Mouse (Mus musculus): ENCODE results near the gene Mapkapk3.

The Mapkapk3 gene

GRCm38 (mm10) chr9:107288105-107288650, 1.5 kb downstream of the Mapkapk3 start:
- no peak for DNase-seq

- no peak for DNase-seq
Observed at GRCm38 (mm10) chr9:107287294-107287693, 2.4 kb downstream of the Mapkapk3 start.

- peak; percentile 53 to 67 for DNase-seq
Observed at GRCm38 (mm10) chr9:107285009-107285408, 4.7 kb downstream of the Mapkapk3 start.

GRCm38 (mm10) chr9:107282951-107283350, 6.7 kb downstream of the Mapkapk3 start:
- no peak for DNase-seq

- peak in 1 of 2 experiments; percentile 46 for DNase-seq
Observed at GRCm38 (mm10) chr9:107281241-107281987, 8.3 kb downstream of the Mapkapk3 start.

GRCm38 (mm10) chr9:107280322-107281027, 9.2 kb downstream of the Mapkapk3 start:
- peak in 1 of 2 experiments; percentile 45 for DNase-seq

GRCm38 (mm10) chr9:107279378-107280321, 10.0 kb downstream of the Mapkapk3 start:
- peak in 1 of 2 experiments; percentile 55 for DNase-seq

- DNase-seq = peak; percentile 61 to 80
Observed at GRCm38 (mm10) chr9:107278527-107279377, 10.9 kb downstream of the Mapkapk3 start.

- DNase-seq = no peak
Observed at GRCm38 (mm10) chr9:107278126-107278525, 11.6 kb downstream of the Mapkapk3 start.

- DNase-seq = no peak
Observed at GRCm38 (mm10) chr9:107277603-107278002, 12.1 kb downstream of the Mapkapk3 start.

GRCm38 (mm10) chr9:107275710-107276109, 14.0 kb downstream of the Mapkapk3 start:
- DNase-seq = no peak

GRCm38 (mm10) chr9:107274751-107275150, 14.9 kb downstream of the Mapkapk3 start:
- no peak for DNase-seq

GRCm38 (mm10) chr9:107273184-107273583, 16.5 kb downstream of the Mapkapk3 start:
- DNase-seq = no peak

GRCm38 (mm10) chr9:107272284-107272683, 17.4 kb downstream of the Mapkapk3 start:
- no peak for DNase-seq

GRCm38 (mm10) chr9:107271177-107271938, 18.3 kb downstream of the Mapkapk3 start:
- DNase-seq = no peak

GRCm38 (mm10) chr9:107269772-107270171, 19.9 kb downstream of the Mapkapk3 start:
- no peak for DNase-seq

GRCm38 (mm10) chr9:107267721-107268402, 21.8 kb downstream of the Mapkapk3 start:
- DNase-seq = no peak

- no peak for DNase-seq
Observed at GRCm38 (mm10) chr9:107267028-107267427, 22.6 kb downstream of the Mapkapk3 start.

GRCm38 (mm10) chr9:107264731-107265130, 24.9 kb downstream of the Mapkapk3 start:
- DNase-seq = no peak

- DNase-seq = peak; percentile 45 to 62
Observed at GRCm38 (mm10) chr9:107263912-107264311, 25.8 kb downstream of the Mapkapk3 start.

Data from lung, adult 18-20 months (tissue).